Mouse (Mus musculus) hindbrain, embryonic 11.5 days (tissue): ENCODE measurements around the gene Usp7. TPM values are rescaled to one million over a fixed set of nuclear protein-coding genes. Genes with fewer than 3 reads are reported as not detected.
A peak's percentile ranks its signal among the peaks of the same experiment; 100 is the strongest.

ENCODE experiments used
- ATAC-seq: fragments of 200-750 bp; cut with Nextera tagmentation; 2 replicates; pipeline ENCODE4 v1.8.0; 2017; ENCODE audit warnings: mild to moderate bottlenecking, moderate TSS enrichment, moderate library complexity; ENCODE audit not compliant: low FRiP score
- DNase-seq: peaks from one replicate; pipeline ENCODE4 v3.0.0-alpha.2; 2015; ENCODE audit warnings: low spot score
- H3K27ac ChIP-seq: fragments of 300-500 bp; sonication (generic); 2 replicates; pipeline ENCODE4 v1.5.1; 2014; ENCODE audit warnings: mild to moderate bottlenecking, low read depth, low read length
- H3K27me3 ChIP-seq: fragments of 300-500 bp; sonication (generic); 2 replicates; pipeline ENCODE4 v1.6.1; 2014; ENCODE audit warnings: mild to moderate bottlenecking, low read length, moderate library complexity, mixed read lengths; ENCODE audit not compliant: control insufficient read depth, insufficient read depth
- H3K36me3 ChIP-seq: fragments of 300-500 bp; sonication (generic); 2 replicates; pipeline ENCODE4 v1.6.1; 2014; ENCODE audit warnings: mild to moderate bottlenecking, low read length, moderate library complexity, mixed read lengths; ENCODE audit not compliant: control insufficient read depth, insufficient read depth
- H3K4me1 ChIP-seq: fragments of 300-500 bp; sonication (generic); replicated peaks from 2 replicates; pipeline ENCODE4 v1.6.1; 2014; ENCODE audit warnings: low read length, mixed read lengths; ENCODE audit not compliant: control insufficient read depth, insufficient read depth
- H3K4me2 ChIP-seq: fragments of 300-500 bp; sonication (generic); replicated peaks from 2 replicates; pipeline ENCODE4 v1.6.1; 2014; ENCODE audit warnings: mild to moderate bottlenecking, low read depth, low read length
- H3K4me3 ChIP-seq: fragments of 300-500 bp; sonication (generic); 2 replicates; pipeline ENCODE4 v1.5.1; 2014; ENCODE audit warnings: low read depth, low read length
- H3K9ac ChIP-seq: fragments of 300-500 bp; sonication (generic); 2 replicates; pipeline ENCODE4 v1.6.1; 2014; ENCODE audit warnings: low read depth, low read length
- H3K9me3 ChIP-seq: fragments of 300-500 bp; sonication (generic); 2 replicates; pipeline ENCODE4 v1.6.1; 2016; ENCODE audit warnings: low read length; ENCODE audit not compliant: control insufficient read depth
- WGBS: fragments of 180-500 bp; shearing (Covaris S2); extraction: QIAGEN DNeasy Blood & Tissue Kit; methylation state at CpG from one replicate; pipeline ENCODE4 v1.1.7; 2014; 5-methylcytosine and 5-hydroxymethylcytosine counted together
- polyA plus RNA-seq: library from polyadenylated mRNA; unstranded; fragments of >200 nt; fragmentation: Nextera tagmentation; extraction: Ambion mirVana; gene quantifications from 2 replicates; pipeline ENCODE4 v1.2.1, GENCODE M21; 2014

The Usp7 gene
- polyA plus RNA-seq, 1 experiment from 2014 or later, result 51.9 TPM

DNA sequence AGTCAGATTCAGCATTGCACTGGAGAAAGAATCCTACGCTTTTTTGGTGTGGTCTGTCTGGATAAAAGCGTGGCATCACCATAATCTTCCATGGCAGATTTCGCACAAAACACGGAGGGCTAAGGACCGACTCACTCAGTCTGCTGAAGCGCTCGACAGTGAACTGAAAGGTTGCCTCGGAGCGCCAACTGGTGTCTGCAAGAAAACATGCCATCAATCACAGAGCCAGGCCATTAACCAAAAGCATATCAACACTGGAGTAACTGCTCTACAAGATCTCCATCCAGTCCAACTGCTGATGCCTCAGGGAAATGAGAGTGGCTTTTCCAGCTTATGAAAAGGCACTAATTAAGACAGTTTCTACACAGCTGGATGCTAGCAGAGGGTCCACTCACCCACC, 80.1 kb downstream of the Usp7 start:
- Histone ChIP-seq H3K36me3 (peaks cover 11% of the 10 kb centered on the region), H3K4me2 (no peak overlapping the region), H3K27ac (no peak overlapping the region), H3K9me3 (no peaks in the 10 kb centered on the region), H3K4me1 (no peaks in the 10 kb centered on the region), H3K4me3 (no peak overlapping the region), H3K9ac (no peak overlapping the region), H3K27me3 (no peaks in the 10 kb centered on the region)
- ATAC-seq, result no peak
- no peak for DNase-seq
- 68% methylated on average over 9 of the region's 9 CpGs for WGBS

DNA sequence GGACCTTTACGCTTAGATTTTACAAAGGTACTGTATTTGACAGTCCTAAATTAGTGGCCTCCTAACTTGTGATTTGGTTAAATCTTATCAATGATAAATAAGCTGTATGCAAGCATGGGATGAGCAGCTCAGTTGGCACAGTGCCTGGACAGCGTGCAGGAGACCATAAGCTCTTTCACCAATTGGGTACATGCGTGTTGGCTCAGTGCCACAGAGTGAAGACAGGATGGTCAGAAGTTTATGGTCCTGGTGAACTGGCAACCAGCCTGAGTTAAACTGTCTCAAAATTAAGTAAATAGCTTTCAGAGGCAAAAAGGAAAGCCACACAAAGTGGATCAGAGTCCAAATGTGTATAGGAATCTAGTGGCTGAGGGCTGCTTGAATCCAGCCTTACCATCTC, 91.5 kb downstream of the Usp7 start:
- no peaks in the 10 kb centered on the region for H3K27me3 ChIP-seq
- 96% methylated on average over 3 of the region's 3 CpGs for WGBS

DNA sequence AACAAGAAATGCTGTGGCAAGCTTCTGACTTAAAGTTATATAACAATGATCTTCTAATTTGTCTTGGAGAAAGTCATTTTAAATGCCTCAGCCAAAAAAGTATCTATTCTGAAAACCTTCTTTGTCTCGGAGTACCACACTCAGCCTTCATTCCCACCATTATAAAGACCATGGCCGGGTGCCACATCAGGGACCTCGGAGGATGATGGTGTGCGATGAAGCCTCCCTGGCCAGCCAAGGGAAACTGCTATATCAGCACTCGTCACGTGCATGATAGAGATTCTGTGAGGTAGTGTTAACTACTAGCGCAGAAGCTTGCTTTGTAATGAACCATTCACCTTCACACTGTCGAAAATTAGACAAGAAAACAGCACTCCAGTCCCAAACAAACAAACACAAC, 92.6 kb downstream of the Usp7 start:
- Histone ChIP-seq H3K27ac (no peak overlapping the region), H3K4me3 (no peak overlapping the region), H3K9ac (no peak overlapping the region), H3K27me3 (no peaks in the 10 kb centered on the region), H3K4me2 (no peak overlapping the region), H3K4me1 (no peaks in the 10 kb centered on the region), H3K9me3 (no peaks in the 10 kb centered on the region), H3K36me3 (peaks cover 26% of the 10 kb centered on the region)
- ATAC-seq (no peak), DNase-seq (no peak)
- WGBS, result 94% methylated on average over 8 of the region's 8 CpGs

More for the DNA sequence above, 91.5 kb downstream of the Usp7 start:
- no peak for DNase-seq
- Histone ChIP-seq H3K9ac (no peak overlapping the region), H3K4me2 (no peak overlapping the region), H3K4me1 (no peaks in the 10 kb centered on the region), H3K9me3 (no peaks in the 10 kb centered on the region), H3K27ac (no peak overlapping the region), H3K36me3 (peaks cover 27% of the 10 kb centered on the region), H3K4me3 (no peak overlapping the region)
- no peak for ATAC-seq

DNA sequence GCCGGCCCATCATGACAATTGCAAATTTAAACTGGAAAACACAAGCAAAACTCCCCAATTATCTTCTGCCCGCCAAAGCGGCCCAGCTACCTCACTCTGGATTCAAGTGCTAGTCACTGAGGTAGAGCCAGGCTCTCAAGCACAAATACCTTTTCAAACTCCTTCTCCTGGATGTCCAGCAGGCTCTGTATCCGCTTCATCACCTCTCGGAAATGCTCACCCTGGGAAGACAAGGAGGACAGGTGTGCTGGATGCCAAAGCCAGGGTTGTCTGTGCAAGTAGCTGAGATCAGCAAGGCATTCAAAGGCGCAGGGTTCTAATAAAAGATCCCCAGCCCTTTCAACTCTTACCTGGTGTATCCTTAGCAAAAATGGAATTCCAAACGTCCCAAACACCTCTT, 100.9 kb downstream of the Usp7 start:
- Histone ChIP-seq H3K27ac (no peak overlapping the region), H3K27me3 (no peaks in the 10 kb centered on the region), H3K4me2 (no peak overlapping the region), H3K4me1 (no peaks in the 10 kb centered on the region), H3K9ac (no peak overlapping the region), H3K4me3 (no peak overlapping the region), H3K36me3 (peaks cover 14% of the 10 kb centered on the region; the same call in 1 of the 2 replicates), H3K9me3 (no peaks in the 10 kb centered on the region)
- DNase-seq (no peak), ATAC-seq (no peak)
- whole genome bisulfite sequencing, result 94% methylated on average over 7 of the region's 7 CpGs

DNA sequence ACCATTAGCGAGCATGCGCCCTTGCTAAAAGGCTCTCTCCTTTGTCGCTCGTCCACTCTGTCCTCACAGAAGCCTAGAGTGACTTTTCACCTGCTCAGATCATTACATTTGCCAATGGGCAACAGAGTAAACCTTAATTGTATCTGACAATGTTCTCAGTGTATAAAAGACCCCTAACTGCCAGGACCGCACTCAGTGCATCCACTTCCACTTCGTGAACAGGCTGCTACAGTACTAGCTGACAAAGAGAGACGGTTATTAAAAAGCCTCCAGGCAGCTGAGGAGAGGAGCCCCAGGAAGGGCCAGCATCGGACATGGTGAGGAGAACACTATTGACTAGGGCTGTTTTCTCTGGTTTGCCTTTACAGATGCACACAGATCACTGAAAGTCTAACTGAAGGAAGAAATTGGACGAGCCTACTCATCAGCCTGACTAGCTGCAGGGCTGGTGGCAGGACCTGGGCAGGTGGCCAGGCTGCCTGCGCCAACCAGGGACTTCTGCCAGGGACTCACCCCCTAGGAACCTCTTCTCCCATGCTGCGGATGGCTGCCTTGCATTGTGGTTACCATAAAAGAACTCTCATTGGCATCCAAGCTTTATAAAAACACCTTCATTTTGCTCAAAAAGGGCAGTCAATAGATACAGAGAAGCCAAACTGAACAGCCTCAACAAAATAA, 102.0 kb downstream of the Usp7 start:
- WGBS, result 93% methylated on average over 11 of the region's 11 CpGs

DNA sequence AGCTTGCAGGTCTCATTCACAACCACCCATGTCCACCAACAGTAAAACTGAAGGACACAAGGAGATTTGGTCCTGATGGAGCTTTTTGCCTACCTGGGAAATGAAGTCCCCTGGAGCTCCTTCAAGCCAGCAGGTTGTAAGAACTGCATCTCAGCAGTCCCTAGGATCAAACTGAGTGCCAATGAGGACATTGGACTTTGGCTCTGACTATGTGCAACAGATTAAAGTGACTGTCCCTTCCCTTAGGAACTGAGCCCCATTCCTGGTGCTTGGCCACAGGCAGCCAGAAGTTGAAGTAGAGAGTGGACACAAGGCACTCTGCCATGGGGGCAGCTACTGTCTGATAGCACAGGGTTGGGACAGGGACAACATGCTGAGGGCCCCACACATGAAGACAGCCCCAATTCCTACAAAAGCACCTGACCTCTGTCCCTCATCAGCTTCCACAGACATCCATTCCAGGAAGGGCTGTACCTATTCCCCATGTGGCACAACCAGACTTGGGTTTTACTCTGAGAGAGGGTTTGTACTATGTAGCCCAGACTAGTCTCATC, 104.5 kb downstream of the Usp7 start:
- Histone ChIP-seq H3K4me1 (no peaks in the 10 kb centered on the region), H3K27ac (no peak overlapping the region), H3K4me3 (no peak overlapping the region), H3K36me3 (peaks cover 9% of the 10 kb centered on the region; the same call in 1 of the 2 replicates), H3K27me3 (no peaks in the 10 kb centered on the region), H3K9me3 (no peaks in the 10 kb centered on the region), H3K9ac (no peak overlapping the region), H3K4me2 (no peak overlapping the region)
- DNase-seq (no peak), ATAC-seq (no peak)

More for the DNA sequence above, 102.0 kb downstream of the Usp7 start:
- H3K27me3 ChIP-seq, result no peaks in the 10 kb centered on the region
- no peak overlapping the region for H3K27ac ChIP-seq
- no peak overlapping the region for H3K4me2 ChIP-seq
- H3K9me3 ChIP-seq, result no peaks in the 10 kb centered on the region
- no peak overlapping the region for H3K4me3 ChIP-seq
- ATAC-seq (no peak), DNase-seq (no peak)
- H3K4me1 ChIP-seq, result no peaks in the 10 kb centered on the region
- peaks cover 12% of the 10 kb centered on the region; the same call in 1 of the 2 replicates for H3K36me3 ChIP-seq
- no peak overlapping the region for H3K9ac ChIP-seq

DNA sequence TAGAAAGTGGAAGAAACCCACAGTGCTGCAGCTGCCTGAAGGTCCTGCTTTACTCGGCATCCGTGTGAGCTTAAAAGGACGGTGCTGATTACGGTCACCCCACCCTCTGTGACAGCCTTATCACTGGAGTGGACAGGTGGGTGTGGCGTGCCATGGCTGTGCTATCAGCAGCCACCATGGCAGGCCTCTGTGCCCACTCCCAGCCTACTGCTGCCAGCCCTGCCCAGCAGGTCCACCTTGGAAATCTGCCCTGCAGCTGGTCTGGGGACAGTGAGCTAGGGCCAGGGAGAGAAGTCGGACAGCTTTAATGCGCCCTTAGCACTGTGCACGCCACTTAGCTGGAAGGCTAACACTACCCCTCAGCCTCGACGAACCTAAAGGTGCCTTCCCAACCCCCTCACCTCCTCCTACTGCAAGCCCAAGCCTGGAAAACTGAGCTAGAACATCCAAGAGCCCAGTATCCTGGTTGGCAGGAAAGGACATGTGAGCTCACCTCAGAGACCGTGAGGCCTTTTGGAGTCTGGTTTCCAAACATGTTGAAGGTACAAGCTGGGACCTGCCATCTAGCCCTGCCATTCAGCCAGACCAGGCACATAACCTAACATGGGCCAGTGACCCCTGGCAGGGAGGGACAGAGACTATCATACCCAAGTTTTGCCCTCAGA, 105.1 kb downstream of the Usp7 start:
- no peaks in the 10 kb centered on the region for H3K4me1 ChIP-seq
- DNase-seq (no peak), ATAC-seq (peak; percentile 32; the same call in 1 of the 2 replicates)
- H3K36me3 ChIP-seq, result peaks cover 6% of the 10 kb centered on the region; the same call in 1 of the 2 replicates
- H3K4me2 ChIP-seq, result no peak overlapping the region
- no peak overlapping the region for H3K4me3 ChIP-seq
- WGBS, result 84% methylated on average over 11 of the region's 11 CpGs
- H3K27ac ChIP-seq, result no peak overlapping the region
- H3K9me3 ChIP-seq, result no peaks in the 10 kb centered on the region
- no peaks in the 10 kb centered on the region for H3K27me3 ChIP-seq
- H3K9ac ChIP-seq, result no peak overlapping the region

- H3K36me3 ChIP-seq, result 0 out of 2 replicates have a peak, but pooled peaks cover 3% of the 10 kb centered on the region
- H3K4me2 ChIP-seq, result no peak overlapping the region
- WGBS, result 64% methylated on average over 7 of the region's 7 CpGs
- no peaks in the 10 kb centered on the region for H3K9me3 ChIP-seq
- no peak overlapping the region for H3K9ac ChIP-seq
- peak; percentile 58 for ATAC-seq
- H3K4me3 ChIP-seq, result no peak overlapping the region
- no peaks in the 10 kb centered on the region for H3K4me1 ChIP-seq
- H3K27ac ChIP-seq, result no peak overlapping the region
- peak; percentile 81 for DNase-seq
- H3K27me3 ChIP-seq, result no peaks in the 10 kb centered on the region
Observed at GRCm38 (mm10) chr16:8686121-8686870, 105.8 kb downstream of the Usp7 start.
